Mouse (Mus musculus): ENCODE measurements around the gene Wwp2. TPM values are rescaled to one million over a fixed set of nuclear protein-coding genes. Genes with fewer than 3 reads are reported as not detected.

Gene Wwp2
- polyA plus RNA-seq, 1 experiment from 2014 or later, result 25.2 TPM

- DNase-seq (ENCODE audit: low spot score), result no peak
These were observed 109.5 kb downstream of the Wwp2 start for GRCm38 (mm10) chr8:107545621-107546152.

GRCm38 (mm10) chr8:107546154-107546553 lies 110.0 kb downstream of the Wwp2 start:
- Histone ChIP-seq H3K9me3 (ENCODE audit: control insufficient read depth, low read length) (no peaks in the 10 kb centered on the region), H3K4me2 (replicated peaks; ENCODE audit: low read depth) (no peak overlapping the region), H3K4me1 (replicated peaks; ENCODE audit: control insufficient read depth, insufficient read depth) (no peaks in the 10 kb centered on the region), H3K36me3 (ENCODE audit: control insufficient read depth, insufficient read depth, low read length) (peaks cover 5% of the 10 kb centered on the region; the same call in 1 of the 2 replicates), H3K9ac (ENCODE audit: low read length) (no peak overlapping the region), H3K27me3 (ENCODE audit: control insufficient read depth, insufficient read depth, low read length) (no peaks in the 10 kb centered on the region), H3K27ac (replicated peaks) (no peak overlapping the region), H3K4me3 (ENCODE audit: low read depth, low read length) (no peak overlapping the region)
- DNase-seq (ENCODE audit: low spot score) (no peak), ATAC-seq (ENCODE audit: low FRiP score, low TSS enrichment) (no peak)
- no peak for TF ChIP-seq CTCF (IDR thresholded peaks at IDR 0.05; ENCODE audit: low read depth)
- TF ChIP-seq EP300 (optimal IDR thresholded peaks at IDR 0.05), result no peak
- 87% methylated on average over 4 of the region's 4 CpGs for WGBS

More at GRCm38 (mm10) chr8:107545621-107546152, 109.5 kb downstream of the Wwp2 start:
- Histone ChIP-seq H3K27me3 (ENCODE audit: control insufficient read depth, insufficient read depth, low read length) (no peaks in the 10 kb centered on the region), H3K36me3 (ENCODE audit: control insufficient read depth, insufficient read depth, low read length) (peaks cover 5% of the 10 kb centered on the region; the same call in 1 of the 2 replicates), H3K9ac (ENCODE audit: low read length) (no peak overlapping the region), H3K4me3 (ENCODE audit: low read depth, low read length) (no peak overlapping the region), H3K4me2 (replicated peaks; ENCODE audit: low read depth) (no peak overlapping the region), H3K27ac (replicated peaks) (no peak overlapping the region), H3K9me3 (ENCODE audit: control insufficient read depth, low read length) (no peaks in the 10 kb centered on the region), H3K4me1 (replicated peaks; ENCODE audit: control insufficient read depth, insufficient read depth) (no peaks in the 10 kb centered on the region)
- 91% methylated on average over 11 of the region's 11 CpGs for WGBS
- no peak for ATAC-seq (ENCODE audit: low FRiP score, low TSS enrichment)
- no peak for TF ChIP-seq EP300 (optimal IDR thresholded peaks at IDR 0.05)
- no peak for TF ChIP-seq CTCF (IDR thresholded peaks at IDR 0.05; ENCODE audit: low read depth)

DNA sequence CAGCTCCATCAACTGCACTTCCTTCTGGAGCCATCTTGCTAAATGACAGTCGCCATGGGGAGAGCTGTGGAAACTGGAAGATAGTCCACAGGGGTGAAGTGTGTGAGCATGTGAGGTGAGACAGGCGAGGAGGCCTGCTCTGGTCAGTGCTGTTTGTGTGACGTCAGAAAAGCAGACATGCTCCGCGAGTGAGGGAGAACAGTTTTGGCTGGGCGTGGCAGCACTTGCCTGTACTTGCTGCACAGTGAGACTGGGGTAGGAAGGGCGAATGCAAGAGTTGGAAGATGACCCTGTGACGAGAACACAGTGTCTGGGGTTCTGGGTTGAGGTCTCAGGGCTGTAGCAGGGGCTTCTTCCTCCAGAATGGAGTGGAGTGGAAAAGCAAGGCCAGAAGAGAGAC lies 110.7 kb downstream of the Wwp2 start:
- no peaks in the 10 kb centered on the region for H3K27me3 ChIP-seq (ENCODE audit: control insufficient read depth, insufficient read depth, low read length)
- no peak for TF ChIP-seq EP300 (optimal IDR thresholded peaks at IDR 0.05)
- no peak for TF ChIP-seq CTCF (IDR thresholded peaks at IDR 0.05; ENCODE audit: low read depth)
- no peak overlapping the region for H3K27ac ChIP-seq (replicated peaks)
- 73% methylated on average over 8 of the region's 8 CpGs for WGBS
- DNase-seq (ENCODE audit: low spot score) (no peak), ATAC-seq (ENCODE audit: low FRiP score, low TSS enrichment) (no peak)
- no peaks in the 10 kb centered on the region for H3K4me1 ChIP-seq (replicated peaks; ENCODE audit: control insufficient read depth, insufficient read depth)
- no peak overlapping the region for H3K4me3 ChIP-seq (ENCODE audit: low read depth, low read length)
- no peak overlapping the region for H3K4me2 ChIP-seq (replicated peaks; ENCODE audit: low read depth)
- peaks cover 5% of the 10 kb centered on the region; the same call in 1 of the 2 replicates for H3K36me3 ChIP-seq (ENCODE audit: control insufficient read depth, insufficient read depth, low read length)
- H3K9ac ChIP-seq (ENCODE audit: low read length), result no peak overlapping the region
- H3K9me3 ChIP-seq (ENCODE audit: control insufficient read depth, low read length), result no peaks in the 10 kb centered on the region

DNA sequence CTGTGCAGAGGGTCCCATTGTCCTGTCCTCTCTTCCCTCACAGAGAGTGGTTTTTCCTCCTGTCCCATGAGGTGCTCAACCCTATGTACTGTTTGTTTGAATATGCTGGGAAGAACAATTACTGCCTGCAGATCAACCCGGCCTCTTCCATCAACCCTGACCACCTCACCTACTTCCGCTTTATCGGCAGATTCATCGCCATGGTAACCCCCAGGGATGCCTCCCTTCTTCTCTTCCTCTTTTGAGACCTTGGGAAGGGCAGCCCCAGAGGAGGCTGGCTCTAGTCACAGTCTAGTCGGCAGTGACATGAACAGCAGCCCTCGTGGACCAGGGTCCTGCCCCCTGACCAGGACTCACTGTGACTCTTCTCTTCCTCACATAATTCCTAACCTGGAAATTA lies 116.1 kb downstream of the Wwp2 start:
- no peak overlapping the region for H3K9ac ChIP-seq (ENCODE audit: low read length)
- WGBS, result 55% methylated on average over 6 of the region's 6 CpGs
- no peak for ATAC-seq (ENCODE audit: low FRiP score, low TSS enrichment)

DNA sequence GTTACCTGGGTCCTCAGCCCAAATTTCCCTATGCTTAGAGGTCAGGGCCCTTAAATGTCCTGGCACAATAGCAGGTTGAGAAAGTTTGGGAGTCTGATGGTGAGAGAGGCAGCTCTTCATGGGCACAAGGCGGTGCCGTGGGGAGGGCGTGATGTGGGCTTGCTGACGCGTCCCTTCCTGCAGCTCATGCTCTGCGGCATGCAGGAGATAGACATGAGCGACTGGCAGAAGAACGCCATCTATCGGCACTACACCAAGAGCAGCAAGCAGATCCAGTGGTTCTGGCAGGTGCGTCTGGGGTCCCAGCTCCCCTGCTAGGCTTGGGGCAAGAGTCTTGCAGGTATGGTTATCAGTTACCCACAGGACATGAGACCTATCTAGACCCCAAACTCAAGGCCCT lies 119.1 kb downstream of the Wwp2 start:
- H3K9ac ChIP-seq (ENCODE audit: low read length), result no peak overlapping the region
- ATAC-seq (ENCODE audit: low FRiP score, low TSS enrichment), result no peak

More for the DNA sequence above, 116.1 kb downstream of the Wwp2 start:
- Histone ChIP-seq H3K4me1 (replicated peaks; ENCODE audit: control insufficient read depth, insufficient read depth) (no peaks in the 10 kb centered on the region), H3K36me3 (ENCODE audit: control insufficient read depth, insufficient read depth, low read length) (no peaks in the 10 kb centered on the region; the same call in 1 of the 2 replicates), H3K9me3 (ENCODE audit: control insufficient read depth, low read length) (no peaks in the 10 kb centered on the region), H3K4me3 (ENCODE audit: low read depth, low read length) (no peak overlapping the region), H3K4me2 (replicated peaks; ENCODE audit: low read depth) (no peak overlapping the region), H3K27ac (replicated peaks) (no peak overlapping the region), H3K27me3 (ENCODE audit: control insufficient read depth, insufficient read depth, low read length) (no peaks in the 10 kb centered on the region)
- no peak for TF ChIP-seq EP300 (optimal IDR thresholded peaks at IDR 0.05)
- DNase-seq (ENCODE audit: low spot score), result no peak

DNA sequence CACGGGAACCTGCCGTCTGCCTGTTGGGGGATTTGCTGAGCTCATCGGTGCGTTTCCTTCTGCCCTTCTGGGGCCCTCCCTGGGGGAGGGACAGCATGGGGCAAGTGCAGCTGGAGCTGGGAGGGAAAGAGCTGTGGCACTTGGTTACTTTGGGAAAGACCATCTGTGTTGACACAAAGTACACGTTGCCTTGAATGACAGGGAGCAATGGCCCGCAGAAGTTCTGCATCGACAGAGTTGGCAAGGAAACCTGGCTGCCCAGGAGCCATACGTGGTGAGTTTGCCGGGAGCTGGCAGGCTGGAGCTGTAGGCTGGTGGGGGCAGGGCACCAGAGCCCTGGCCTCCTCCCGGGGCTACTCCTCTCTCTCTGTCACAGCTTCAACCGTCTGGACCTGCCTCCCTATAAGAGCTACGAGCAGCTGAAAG lies 120.4 kb downstream of the Wwp2 start:
- no peaks in the 10 kb centered on the region for H3K9me3 ChIP-seq (ENCODE audit: control insufficient read depth, low read length)
- WGBS, result 34% methylated on average over 12 of the region's 12 CpGs
- no peak overlapping the region for H3K4me3 ChIP-seq (ENCODE audit: low read depth, low read length)
- no peak overlapping the region for H3K9ac ChIP-seq (ENCODE audit: low read length)
- no peaks in the 10 kb centered on the region for H3K4me1 ChIP-seq (replicated peaks; ENCODE audit: control insufficient read depth, insufficient read depth)
- DNase-seq (ENCODE audit: low spot score) (no peak), ATAC-seq (ENCODE audit: low FRiP score, low TSS enrichment) (peak; percentile 31; the same call in 1 of the 2 replicates)
- no peak for TF ChIP-seq CTCF (IDR thresholded peaks at IDR 0.05; ENCODE audit: low read depth)
- no peak for TF ChIP-seq EP300 (optimal IDR thresholded peaks at IDR 0.05)
- H3K27me3 ChIP-seq (ENCODE audit: control insufficient read depth, insufficient read depth, low read length), result no peaks in the 10 kb centered on the region
- H3K36me3 ChIP-seq (ENCODE audit: control insufficient read depth, insufficient read depth, low read length), result no peaks in the 10 kb centered on the region
- H3K27ac ChIP-seq (replicated peaks), result no peak overlapping the region
- no peak overlapping the region for H3K4me2 ChIP-seq (replicated peaks; ENCODE audit: low read depth)

More for the DNA sequence above, 119.1 kb downstream of the Wwp2 start:
- Histone ChIP-seq H3K36me3 (ENCODE audit: control insufficient read depth, insufficient read depth, low read length) (no peaks in the 10 kb centered on the region), H3K9me3 (ENCODE audit: control insufficient read depth, low read length) (no peaks in the 10 kb centered on the region), H3K27ac (replicated peaks) (no peak overlapping the region), H3K4me1 (replicated peaks; ENCODE audit: control insufficient read depth, insufficient read depth) (no peaks in the 10 kb centered on the region), H3K4me3 (ENCODE audit: low read depth, low read length) (no peak overlapping the region), H3K27me3 (ENCODE audit: control insufficient read depth, insufficient read depth, low read length) (no peaks in the 10 kb centered on the region), H3K4me2 (replicated peaks; ENCODE audit: low read depth) (no peak overlapping the region)
- TF ChIP-seq CTCF (IDR thresholded peaks at IDR 0.05; ENCODE audit: low read depth), result no peak
- no peak for TF ChIP-seq EP300 (optimal IDR thresholded peaks at IDR 0.05)
- 83% methylated on average over 10 of the region's 10 CpGs for WGBS
- DNase-seq (ENCODE audit: low spot score), result no peak

All from stomach, postnatal 0 days (tissue).